In genomic region chr4:130574048-130574413, GRCm38 (mm10) we compare ENCODE assay signal across 8 mouse cellular contexts. TPM values are rescaled to one million over a fixed set of nuclear protein-coding genes. Genes with fewer than 3 reads are reported as not detected.
DNase-seq lines count a peak whose midpoint lies in the region; ATAC-seq and TF ChIP-seq lines count a peak whose summit lies in the region.

Gene Nkain1 (minus strand): TSS chr4:130574173.

- CTCF ChIA-PET in Patski (lab: Charles Lee), result interaction anchor here (0.9 to 1.5 kb wide), 3 partner anchors 10 to 214 kb away, joined by 3 read pairs; partner anchors contain the start of genes Snrnp40 and Zcchc17

- in situ Hi-C loops in Patski (cut with MboI; ENCODE audit: low pct_unique_long_range_greater_than_20kb), result no loop called here

- H3K9me3 ChIP-seq in forebrain, embryonic 14.5 days (replicated peaks; ENCODE audit: control insufficient read depth, low read length), result no peaks in the 10 kb centered on the region
- no peaks in the 10 kb centered on the region for H3K9me3 ChIP-seq in hindbrain, embryonic 14.5 days (ENCODE audit: control insufficient read depth, low read length)
- no peaks in the 10 kb centered on the region for H3K9me3 ChIP-seq in midbrain, embryonic 12.5 days

- peak; percentile 73 for DNase-seq in cerebellum, adult 9-11 months
- DNase-seq in cerebellum, adult 9-10 months, result no peak
- DNase-seq in Patski (ENCODE audit: low read depth, low spot score), result no peak
- DNase-seq in forebrain, embryonic 14.5 days (ENCODE audit: low spot score), result peak; percentile 79
- peak; percentile 75 for DNase-seq in hindbrain, embryonic 14.5 days (ENCODE audit: low spot score)
- DNase-seq in left cerebral cortex, postnatal 14 days (ENCODE audit: low spot score in 2 of 2), result peak in 1 of 2 experiments; percentile 23
- DNase-seq in frontal cortex, postnatal 10 days (ENCODE audit: low spot score in 2 of 2), result no peak

- intact Hi-C loops in left cerebral cortex, postnatal 14 days (cut with DNase I), result loop anchor here (1.0 kb wide), 1 partner anchor 40 kb away; no protein-coding TSS in a partner anchor

- H3K4me2 ChIP-seq in forebrain, embryonic 14.5 days (ENCODE audit: low read length), result peak within 1 kb of the TSS; percentile 78
- peak within 1 kb of the TSS; percentile 60 for H3K4me2 ChIP-seq in hindbrain, embryonic 14.5 days (replicated peaks)
- peak within 1 kb of the TSS; percentile 80 for H3K4me2 ChIP-seq in midbrain, embryonic 12.5 days (replicated peaks)

- H3K4me3 ChIP-seq in forebrain, embryonic 14.5 days (ENCODE audit: low read depth, low read length), result peak within 1 kb of the TSS; percentile 84
- peak within 1 kb of the TSS; percentile 96 for H3K4me3 ChIP-seq in hindbrain, embryonic 14.5 days (replicated peaks; ENCODE audit: low read length)
- H3K4me3 ChIP-seq in midbrain, embryonic 12.5 days, result peak within 1 kb of the TSS; percentile 94

- H3K27me3 ChIP-seq in Patski, result no peaks in the 10 kb centered on the region
- no peaks in the 10 kb centered on the region for H3K27me3 ChIP-seq in forebrain, embryonic 14.5 days (replicated peaks; ENCODE audit: control insufficient read depth, insufficient read depth, low read length)
- H3K27me3 ChIP-seq in hindbrain, embryonic 14.5 days (ENCODE audit: control insufficient read depth, insufficient read depth, low read length), result no peaks in the 10 kb centered on the region
- H3K27me3 ChIP-seq in midbrain, embryonic 12.5 days, result peaks cover 14% of the 10 kb centered on the region; the same call in 1 of the 2 replicates

- POLR2A ChIA-PET in Patski (lab: Charles Lee), result no interaction called here

- peaks cover 25% of the 10 kb centered on the region for H3K4me1 ChIP-seq in forebrain, embryonic 14.5 days (ENCODE audit: control insufficient read depth, insufficient read depth, low read length)
- peaks cover 36% of the 10 kb centered on the region for H3K4me1 ChIP-seq in hindbrain, embryonic 14.5 days (replicated peaks; ENCODE audit: control insufficient read depth, insufficient read depth, low read length)
- H3K4me1 ChIP-seq in midbrain, embryonic 12.5 days, result peaks cover 38% of the 10 kb centered on the region

- TF ChIP-seq CTCF in Patski (IDR thresholded peaks at IDR 0.05), result no peak

- peak; percentile 63 for ATAC-seq in Patski
- peak; percentile 86 for ATAC-seq in forebrain, embryonic 14.5 days
- ATAC-seq in hindbrain, embryonic 14.5 days (ENCODE audit: low FRiP score), result peak; percentile 75
- peak; percentile 88 for ATAC-seq in midbrain, embryonic 12.5 days (ENCODE audit: low FRiP score, low read depth)

- no peaks in the 10 kb centered on the region for H3K36me3 ChIP-seq in forebrain, embryonic 14.5 days (ENCODE audit: control insufficient read depth, insufficient read depth, low read length)
- no peaks in the 10 kb centered on the region for H3K36me3 ChIP-seq in hindbrain, embryonic 14.5 days (replicated peaks; ENCODE audit: control insufficient read depth, insufficient read depth)
- no peaks in the 10 kb centered on the region for H3K36me3 ChIP-seq in midbrain, embryonic 12.5 days

- H3K27ac ChIP-seq in forebrain, embryonic 14.5 days (ENCODE audit: low read depth, low read length), result peak within 1 kb of the TSS; percentile 86
- H3K27ac ChIP-seq in hindbrain, embryonic 14.5 days, result peak within 1 kb of the TSS; percentile 94
- peak within 1 kb of the TSS; percentile 88 for H3K27ac ChIP-seq in midbrain, embryonic 12.5 days (replicated peaks)

- H3K9ac ChIP-seq in forebrain, embryonic 14.5 days (ENCODE audit: low read length), result peak within 1 kb of the TSS; percentile 98
- peak within 1 kb of the TSS; percentile 98 for H3K9ac ChIP-seq in hindbrain, embryonic 14.5 days
- H3K9ac ChIP-seq in midbrain, embryonic 12.5 days (replicated peaks), result peak within 1 kb of the TSS; percentile 99

- 0% methylated on average over 27 of the region's 41 CpGs for WGBS in forebrain, embryonic 14.5 days
- WGBS in hindbrain, embryonic 14.5 days, result 0% methylated on average over 39 of the region's 41 CpGs
- WGBS in midbrain, embryonic 12.5 days, result under 1% methylated on average over 25 of the region's 41 CpGs

RNA-seq across cellular contexts. Expression of gene Nkain1, which starts in this region (rescaled TPM):
- polyA plus RNA-seq in Patski (2021), result 8.1 TPM
- polyA plus RNA-seq in forebrain, embryonic 14.5 days (2014; fragmentation: Nextera tagmentation; extraction: Ambion mirVana), result 12.6 and 15.8 TPM in 2 replicates
- 20.9 and 22.9 TPM in 2 replicates for polyA plus RNA-seq in hindbrain, embryonic 14.5 days (2014; fragmentation: Nextera tagmentation; extraction: Ambion mirVana)
- 10 to 100 TPM; 32.9 to 38.5 TPM for total RNA-seq in left cerebral cortex, postnatal 14 days (2021)
- 16.6 and 17.0 TPM in 2 replicates for polyA plus RNA-seq in midbrain, embryonic 12.5 days (2016; fragmentation: Nextera tagmentation; extraction: Ambion mirVana)

Comparison
In these comparisons a context has a peak if more than half of its experiments do, and no peak if none do; other contexts are left out.
1. DNase-seq: peak in cerebellum, adult 9-11 months (single experiment), forebrain, embryonic 14.5 days (single experiment) and hindbrain, embryonic 14.5 days (single experiment); none in cerebellum, adult 9-10 months (single experiment), Patski (single experiment) and frontal cortex, postnatal 10 days (0 of 2).
2. Peak in every context shown above with its lines, with median percentiles within 50 percentile points of each other: ATAC-seq, H3K27ac ChIP-seq, H3K4me2 ChIP-seq, H3K4me3 ChIP-seq and H3K9ac ChIP-seq.